Comparison of ENCODE assay signal across 9 mouse cellular contexts in the genomic region with DNA sequence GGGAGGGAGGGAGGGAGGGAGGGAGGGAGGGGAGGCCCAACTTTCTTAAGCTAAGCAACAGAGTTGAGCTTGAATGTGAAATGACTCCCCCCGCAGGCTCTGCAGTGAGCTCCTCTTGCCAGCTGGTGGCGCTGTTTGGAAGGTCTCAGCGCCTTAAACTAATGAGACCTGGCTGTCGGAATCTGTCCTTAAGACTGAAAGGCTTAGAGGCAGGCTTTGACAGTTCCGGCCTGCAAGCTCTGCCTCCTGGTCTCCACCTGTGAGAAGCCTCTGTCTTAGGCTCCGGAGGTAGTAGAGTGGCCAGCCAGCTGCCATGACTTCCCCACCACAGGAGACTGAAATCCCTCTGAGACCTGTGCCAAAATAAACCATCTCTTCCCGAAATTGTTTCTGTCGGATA. TPM values are rescaled to one million over a fixed set of nuclear protein-coding genes. Genes with fewer than 3 reads are reported as not detected.
DNase-seq lines count a peak whose midpoint lies in the region; ATAC-seq lines count a peak whose summit lies in the region.
"Had no signal": no experiment of that assay in that cellular context is flagged by ENCODE, and none has a peak within 500 bp of the region (broad histone marks: within the 10 kb centered on the region; RNA-seq: fewer than 3 reads in every experiment).

No protein-coding gene starts in this region.

- H3K9ac ChIP-seq in forebrain, embryonic 13.5 days: no peak overlapping the region
- 0 out of 2 replicates have a peak overlapping the region, but pooled peaks have one; percentile 5 for H3K9ac ChIP-seq in embryonic facial prominence, embryonic 14.5 days (ENCODE audit: low read depth, low read length)

- no peaks in the 10 kb centered on the region for H3K9me3 ChIP-seq in forebrain, embryonic 10.5 days
- H3K9me3 ChIP-seq in forebrain, embryonic 13.5 days (replicated peaks): no peaks in the 10 kb centered on the region
- no peaks in the 10 kb centered on the region for H3K9me3 ChIP-seq in embryonic facial prominence, embryonic 14.5 days (ENCODE audit: control insufficient read depth, low read length)

- H3K36me3 ChIP-seq in forebrain, embryonic 10.5 days (replicated peaks): no peaks in the 10 kb centered on the region
- H3K36me3 ChIP-seq in forebrain, embryonic 13.5 days (ENCODE audit: poor library complexity, severe bottlenecking): no peaks in the 10 kb centered on the region
- no peaks in the 10 kb centered on the region for H3K36me3 ChIP-seq in embryonic facial prominence, embryonic 14.5 days (ENCODE audit: control insufficient read depth, insufficient read depth, low read length)
- no peaks in the 10 kb centered on the region for H3K36me3 ChIP-seq in splenic B cell, adult 2 months (ENCODE audit: control insufficient read depth, insufficient read depth, low read length, poor library complexity, severe bottlenecking)

- H3K27me3 ChIP-seq in forebrain, embryonic 10.5 days (ENCODE audit: poor library complexity, severe bottlenecking): peaks cover 25% of the 10 kb centered on the region
- peaks cover 9% of the 10 kb centered on the region; the same call in 1 of the 2 replicates for H3K27me3 ChIP-seq in forebrain, embryonic 13.5 days
- no peaks in the 10 kb centered on the region for H3K27me3 ChIP-seq in embryonic facial prominence, embryonic 14.5 days (replicated peaks; ENCODE audit: control insufficient read depth, insufficient read depth, low read length)
- no peaks in the 10 kb centered on the region; the same call in 1 of the 2 replicates for H3K27me3 ChIP-seq in splenic B cell, adult 2 months (ENCODE audit: control insufficient read depth, insufficient read depth, low read length, poor library complexity, severe bottlenecking)

- ATAC-seq in forebrain, embryonic 13.5 days: no peak
- peak; percentile 42; the same call in 1 of the 2 replicates for ATAC-seq in embryonic facial prominence, embryonic 14.5 days (ENCODE audit: low read depth)
- peak; percentile 86 for ATAC-seq in megakaryocyte progenitor cell, adult 5-6 weeks (replicated peaks; ENCODE audit: poor library complexity)

- no peak overlapping the region for H3K4me2 ChIP-seq in forebrain, embryonic 13.5 days
- H3K4me2 ChIP-seq in embryonic facial prominence, embryonic 14.5 days (ENCODE audit: low read depth, low read length): peak overlapping the region; percentile 18; the same call in 1 of the 2 replicates

- 23% methylated on average over 8 of the region's 8 CpGs for WGBS in forebrain, embryonic 10.5 days
- 18% methylated on average over 8 of the region's 8 CpGs for WGBS in forebrain, embryonic 13.5 days
- 12% methylated on average over 8 of the region's 8 CpGs for WGBS in embryonic facial prominence, embryonic 14.5 days

- intact Hi-C loops in heart, postnatal 25 days (cut with DNase I): loop anchor here (2.0 to 5.0 kb wide), 3 partner anchors 63 to 511 kb away; no protein-coding TSS in a partner anchor

- peak; percentile 73 for DNase-seq in forebrain, embryonic 10.5 days (ENCODE audit: extremely low spot score, low spot score)
- DNase-seq in brain, adult 2 months (ENCODE audit: low read depth, low spot score): peak; percentile 82
- DNase-seq in embryonic facial prominence, embryonic 14.5 days (ENCODE audit: low spot score): peak; percentile 86
- DNase-seq in heart, postnatal 25 days (ENCODE audit: low spot score): peak; percentile 39
- peak; percentile 37 for DNase-seq in layer of hippocampus, adult 9-10 months (ENCODE audit: low spot score)
- peak; percentile 50 for DNase-seq in splenic B cell, adult 2 months (ENCODE audit: low read depth, low spot score)

- H3K4me3 ChIP-seq in forebrain, embryonic 10.5 days: no peak overlapping the region
- no peak overlapping the region for H3K4me3 ChIP-seq in forebrain, embryonic 13.5 days
- no peak overlapping the region for H3K4me3 ChIP-seq in embryonic facial prominence, embryonic 14.5 days (ENCODE audit: low read depth, low read length)

- peaks cover 43% of the 10 kb centered on the region for H3K4me1 ChIP-seq in forebrain, embryonic 10.5 days
- H3K4me1 ChIP-seq in forebrain, embryonic 13.5 days: peaks cover 21% of the 10 kb centered on the region
- peaks cover 18% of the 10 kb centered on the region for H3K4me1 ChIP-seq in embryonic facial prominence, embryonic 14.5 days (ENCODE audit: control insufficient read depth, insufficient read depth, low read length)

- no peak overlapping the region for H3K27ac ChIP-seq in forebrain, embryonic 10.5 days
- no peak overlapping the region for H3K27ac ChIP-seq in forebrain, embryonic 13.5 days
- no peak overlapping the region for H3K27ac ChIP-seq in embryonic facial prominence, embryonic 14.5 days (replicated peaks; ENCODE audit: low read depth, low read length)

RNA-seq across cellular contexts. Expression of a gene that starts 16.4 kb away (rescaled TPM):
- not detected in 2 replicates for polyA plus RNA-seq in forebrain, embryonic 10.5 days (2016; fragmentation: Nextera tagmentation; extraction: Ambion mirVana)
- polyA plus RNA-seq in forebrain, embryonic 13.5 days (2015; fragmentation: Nextera tagmentation; extraction: Ambion mirVana): not detected in 2 replicates
- 0.41 TPM in 1 of 2 replicates, not detected in the other for polyA plus RNA-seq in embryonic facial prominence, embryonic 14.5 days (2014; fragmentation: Nextera tagmentation; extraction: Ambion mirVana)
- total RNA-seq in heart, postnatal 25 days (2021): 1 to 10 TPM in 1 of 2 experiments, under 1 TPM in 1; 0.29 to 1.1 TPM
- total RNA-seq in megakaryocyte progenitor cell, adult 5-6 weeks (2015): not detected in 2 replicates
- total RNA-seq in megakaryocyte progenitor cell, adult 5-6 weeks (2017): not detected in 2 replicates
- total RNA-seq: MEL had no signal
